Mouse (Mus musculus) 3T3-L1 (cell line): ENCODE measurements around the gene Prg3.

Experiments
- DNase-seq: peaks from one replicate; pipeline ENCODE4 v3.0.0-alpha.2; 2015; ENCODE audit warnings: low read depth, low spot score

Gene Prg3

DNA sequence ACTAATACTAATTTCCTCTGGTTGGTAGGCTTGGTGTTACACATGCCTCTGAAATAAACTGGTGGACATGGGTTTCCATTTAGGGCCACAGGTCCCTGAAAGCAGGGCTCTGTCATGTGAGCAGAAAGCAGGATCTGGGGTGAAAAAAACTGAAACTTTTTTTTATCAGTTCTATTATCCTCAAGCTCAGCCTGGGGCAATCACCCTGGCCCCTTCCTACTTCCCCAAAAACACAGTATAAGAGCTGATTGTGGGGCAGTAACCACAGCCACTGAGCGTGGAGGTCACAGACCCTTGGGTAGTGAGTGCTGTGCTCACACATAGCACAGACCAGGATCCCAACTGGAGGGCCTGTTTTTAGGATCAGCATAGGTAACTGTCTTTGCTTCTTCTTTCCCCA lies at the start of gene Prg3:
Gene Prg3, plus strand, starts transcription at position 286 of the 400 bp plus-strand sequence.
- no peak for DNase-seq

- peak; percentile 60 for DNase-seq
Observed at GRCm38 (mm10) chr2:84938249-84938946, 49.6 kb upstream of the Prg3 start.

GRCm38 (mm10) chr2:84939306-84939705 lies 48.7 kb upstream of the Prg3 start:
- no peak for DNase-seq

- no peak for DNase-seq
Observed at GRCm38 (mm10) chr2:84939711-84940110, 48.3 kb upstream of the Prg3 start.

DNA sequence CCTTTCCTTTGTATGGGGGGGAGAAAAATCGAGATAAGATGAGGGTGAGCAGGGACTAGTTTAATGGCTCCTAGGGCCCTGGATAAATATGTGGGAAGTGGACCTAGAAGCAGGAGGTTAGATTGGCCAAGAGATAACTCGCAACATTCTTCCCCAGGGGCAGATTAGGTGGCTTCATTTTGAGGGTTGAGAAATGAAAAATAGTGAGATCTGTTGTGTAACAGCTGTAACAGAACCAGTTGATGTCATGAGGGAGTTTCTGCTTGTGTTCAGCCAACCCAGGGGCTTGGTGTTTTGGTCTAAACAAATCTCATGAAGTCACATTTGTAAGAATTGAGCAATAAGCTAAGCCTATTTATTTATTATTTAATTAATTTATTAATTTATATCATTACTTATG lies 46.7 kb upstream of the Prg3 start:
- no peak for DNase-seq

- DNase-seq = no peak
Observed at GRCm38 (mm10) chr2:84941795-84942194, 46.2 kb upstream of the Prg3 start.

- DNase-seq = no peak
Observed at GRCm38 (mm10) chr2:84947154-84947771, 40.8 kb upstream of the Prg3 start.

- no peak for DNase-seq
Observed at GRCm38 (mm10) chr2:84948252-84948651, 39.8 kb upstream of the Prg3 start.

GRCm38 (mm10) chr2:84948721-84949120 lies 39.3 kb upstream of the Prg3 start:
- no peak for DNase-seq

GRCm38 (mm10) chr2:84951027-84951426 lies 37.0 kb upstream of the Prg3 start:
- DNase-seq = peak; percentile 25

- peak; percentile 37 for DNase-seq
Observed at GRCm38 (mm10) chr2:84952251-84952650, 35.8 kb upstream of the Prg3 start.

- DNase-seq = no peak
Observed at GRCm38 (mm10) chr2:84952693-84953092, 35.3 kb upstream of the Prg3 start.

GRCm38 (mm10) chr2:84955435-84955834 lies 32.6 kb upstream of the Prg3 start:
- no peak for DNase-seq

DNA sequence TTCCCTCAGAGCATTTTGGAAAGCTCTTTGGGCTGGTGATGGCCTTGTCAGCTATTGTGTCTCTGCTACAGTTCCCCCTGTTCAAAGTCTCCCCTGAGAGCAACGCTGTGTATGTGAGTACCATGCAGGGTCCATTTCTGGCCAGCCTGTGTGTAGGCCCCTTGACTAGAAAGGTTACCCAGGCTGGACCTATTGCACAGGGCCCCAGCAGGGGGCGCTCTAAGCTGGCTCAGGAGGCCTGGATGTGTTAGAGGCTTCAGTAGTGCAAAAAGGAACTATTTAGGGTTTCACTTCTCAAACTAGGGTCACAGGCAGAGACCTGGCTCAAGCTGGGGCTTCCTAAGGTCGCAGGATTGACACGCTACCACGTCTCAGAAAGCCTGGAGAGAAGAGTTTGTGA lies 31.7 kb upstream of the Prg3 start:
- peak; percentile 79 for DNase-seq

- no peak for DNase-seq
Observed at GRCm38 (mm10) chr2:84958588-84959264, 29.3 kb upstream of the Prg3 start.

DNA sequence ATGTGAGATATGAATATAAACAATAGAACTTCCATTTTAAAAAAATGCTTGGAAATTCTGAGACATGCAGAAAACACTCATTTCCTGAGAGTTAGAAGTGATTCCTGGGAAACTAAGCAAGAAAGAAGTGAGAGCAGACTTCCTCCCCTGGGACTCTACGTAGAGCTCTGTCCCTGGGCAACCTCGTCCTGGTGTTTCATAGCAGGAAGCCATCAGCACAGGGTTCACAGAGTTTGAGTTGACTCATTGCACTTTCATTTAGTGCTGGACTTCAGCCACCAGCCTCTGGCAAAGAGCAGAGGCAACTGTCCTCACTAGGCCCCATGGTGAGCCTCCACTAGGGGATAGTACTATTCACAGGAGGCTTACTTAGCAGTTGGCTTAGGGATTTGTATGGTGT lies 26.7 kb upstream of the Prg3 start:
- peak; percentile 99 for DNase-seq

- DNase-seq = no peak
Observed at GRCm38 (mm10) chr2:84961901-84962300, 26.1 kb upstream of the Prg3 start.

GRCm38 (mm10) chr2:84962906-84963507 lies 25.0 kb upstream of the Prg3 start:
- DNase-seq = peak; percentile 31

DNA sequence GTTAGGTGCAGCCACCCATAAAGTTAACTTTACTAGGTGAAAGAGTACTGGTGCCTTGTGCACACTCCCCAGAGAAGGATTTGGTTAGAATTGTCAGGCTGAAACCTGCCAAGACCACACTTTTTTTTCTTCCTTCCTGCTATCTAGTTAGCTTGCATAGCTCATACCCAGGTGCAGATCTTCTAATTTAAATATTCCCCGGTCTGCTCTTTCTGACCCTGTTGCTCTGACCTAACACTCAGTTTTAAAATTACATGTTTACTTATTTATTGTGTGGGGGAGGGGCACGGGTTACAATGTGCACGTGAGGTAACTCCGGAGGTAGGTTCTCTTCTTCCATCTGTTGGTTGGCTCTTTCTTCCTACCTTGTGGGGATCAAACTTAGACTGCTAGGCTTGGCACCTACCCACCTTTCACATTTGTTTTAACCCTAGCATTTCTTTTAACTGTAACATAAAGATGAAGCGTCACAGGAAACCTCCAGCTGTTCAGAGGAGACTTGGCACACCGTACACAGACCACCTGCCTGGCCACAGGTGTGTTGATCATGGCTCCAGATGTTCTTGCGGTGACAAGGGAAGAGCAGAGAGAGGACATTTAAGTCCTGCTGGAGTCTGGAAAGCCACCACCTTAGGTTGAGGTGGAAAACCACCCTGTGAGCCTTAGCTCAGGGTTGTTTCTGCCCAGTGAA lies 23.8 kb upstream of the Prg3 start:
- no peak for DNase-seq

DNA sequence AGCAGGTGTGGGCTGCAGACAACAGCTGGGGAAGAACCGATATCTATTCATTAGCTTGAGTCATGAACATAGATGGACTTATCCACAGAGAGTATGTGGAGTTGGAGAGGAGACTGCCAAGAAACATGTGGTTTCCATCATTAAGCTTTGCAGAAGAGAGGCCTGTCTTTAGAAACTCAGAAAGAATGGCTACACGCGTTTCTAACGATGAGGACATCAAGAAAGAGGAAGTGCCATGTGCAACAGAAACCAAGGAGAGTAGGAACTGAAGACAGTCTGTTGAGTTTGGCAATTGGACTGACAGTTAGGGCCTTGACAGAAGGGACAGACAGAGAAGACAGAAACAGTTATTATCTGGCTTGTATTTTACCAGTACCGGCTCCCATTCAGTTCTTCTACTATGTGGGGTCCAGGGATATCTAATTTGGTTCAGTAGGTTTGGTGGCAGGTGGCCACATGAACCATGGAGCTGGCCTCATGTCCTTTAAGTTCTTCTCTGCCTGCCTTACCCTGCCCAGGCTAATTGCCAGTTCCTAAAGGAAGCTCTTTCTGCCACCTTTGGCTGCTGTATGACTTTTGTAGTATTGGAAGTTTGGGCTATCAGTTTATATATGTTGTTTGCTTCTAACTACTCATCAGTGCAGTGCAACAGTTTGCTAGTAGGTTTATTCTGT lies 20.6 kb upstream of the Prg3 start:
- peak; percentile 39 for DNase-seq

DNA sequence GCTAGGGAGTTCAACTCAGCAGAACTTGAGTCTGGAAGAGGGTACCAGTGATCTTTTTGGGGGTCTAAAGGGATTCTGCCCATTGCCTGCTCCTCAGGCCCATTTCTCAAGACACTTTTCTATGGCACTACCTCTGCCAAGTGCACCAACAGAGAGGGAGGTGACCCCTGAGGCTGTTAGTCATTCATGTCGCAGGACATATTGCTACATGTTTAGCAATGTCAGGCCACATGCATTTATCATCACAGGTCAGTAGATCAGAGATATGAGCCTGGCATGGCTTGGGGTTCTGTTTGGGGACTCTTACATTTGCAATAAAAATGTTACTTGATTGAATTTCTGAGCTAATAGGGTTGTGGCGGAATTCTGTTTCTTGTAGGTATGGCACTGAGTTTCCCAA lies 12.4 kb upstream of the Prg3 start:
- no peak for DNase-seq
